Mouse (Mus musculus) heart, embryonic 11.5 days (tissue): ENCODE data around the gene Mesp2. TPM values are rescaled to one million over a fixed set of nuclear protein-coding genes. Genes with fewer than 3 reads are reported as not detected.

ENCODE experiments used
- polyA plus RNA-seq: library from polyadenylated mRNA; unstranded; fragments of >200 nt; fragmentation: Nextera tagmentation; extraction: Ambion mirVana; gene quantifications from 2 replicates; pipeline ENCODE4 v1.2.1, GENCODE M21; 2014

The Mesp2 gene
- polyA plus RNA-seq, 1 experiment from 2014 or later, result 0.67 TPM

Other genes with a start within 250 kb of the Mesp2 start
- gene Rhcg, start 193.1 kb upstream of the Mesp2 start, polyA plus RNA-seq, result not detected in 2 replicates
- gene Ticrr, start 150.5 kb upstream of the Mesp2 start, polyA plus RNA-seq, result 7.1 and 9.8 TPM in 2 replicates
- 1.9 and 2.3 TPM in 2 replicates for gene Kif7, start 95.0 kb upstream of the Mesp2 start, polyA plus RNA-seq
- not detected in 2 replicates for gene Plin1, start 77.8 kb upstream of the Mesp2 start, polyA plus RNA-seq
- 7.0 and 7.6 TPM in 2 replicates for gene Pex11a, start 67.6 kb upstream of the Mesp2 start, polyA plus RNA-seq
- 6.2 and 6.6 TPM in 2 replicates for gene Wdr93, start 67.6 kb upstream of the Mesp2 start, polyA plus RNA-seq
- gene Mesp1, start 16.9 kb upstream of the Mesp2 start, polyA plus RNA-seq, result 0.17 TPM in 1 of 2 replicates, not detected in the other
- 7.7 and 9.9 TPM in 2 replicates for gene Anpep, start 50.3 kb downstream of the Mesp2 start, polyA plus RNA-seq
- gene Ap3s2, start 109.9 kb downstream of the Mesp2 start, polyA plus RNA-seq, result 36.3 and 41.2 TPM in 2 replicates
- 27.0 and 27.8 TPM in 2 replicates for gene Arpin, start 124.6 kb downstream of the Mesp2 start, polyA plus RNA-seq
- gene Zfp710, start 214.1 kb downstream of the Mesp2 start, polyA plus RNA-seq, result 11.2 and 11.8 TPM in 2 replicates